Mouse (Mus musculus) urinary bladder, postnatal 4 days (tissue): ENCODE measurements around the gene Gtdc1.

ENCODE experiments used
- DNase-seq, 2 experiments: peaks; one replicate each; pipeline ENCODE4 v3.0.0; 2021 to 2022; ENCODE audit warnings: low spot score in 2 of 2

Gtdc1 gene

DNA sequence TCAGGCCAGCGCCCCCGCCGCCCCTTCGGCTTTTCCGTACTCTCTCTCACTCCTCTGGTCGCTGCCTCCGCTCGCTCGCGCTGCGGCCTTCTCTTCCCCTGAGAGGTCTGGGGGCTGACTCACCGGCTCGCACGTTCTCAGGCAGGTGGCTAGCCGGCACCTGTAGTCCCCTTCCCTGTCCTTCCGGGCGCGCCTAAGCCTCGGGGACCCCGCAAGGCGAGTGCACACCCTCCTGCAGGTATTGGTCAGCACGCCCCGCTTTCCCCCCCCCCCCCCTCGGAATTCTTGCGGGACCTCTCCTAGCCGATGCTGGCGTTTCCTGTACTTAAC, at the start of gene Gtdc1:
Gene Gtdc1, minus strand, starts transcription at position 176 of the 330 bp plus-strand sequence.
- no peak for DNase-seq

- no peak for DNase-seq
These were observed 49.6 kb upstream of the Gtdc1 start for GRCm38 (mm10) chr2:44977051-44977450.

GRCm38 (mm10) chr2:44976484-44976883, 49.0 kb upstream of the Gtdc1 start:
- DNase-seq = no peak

DNA sequence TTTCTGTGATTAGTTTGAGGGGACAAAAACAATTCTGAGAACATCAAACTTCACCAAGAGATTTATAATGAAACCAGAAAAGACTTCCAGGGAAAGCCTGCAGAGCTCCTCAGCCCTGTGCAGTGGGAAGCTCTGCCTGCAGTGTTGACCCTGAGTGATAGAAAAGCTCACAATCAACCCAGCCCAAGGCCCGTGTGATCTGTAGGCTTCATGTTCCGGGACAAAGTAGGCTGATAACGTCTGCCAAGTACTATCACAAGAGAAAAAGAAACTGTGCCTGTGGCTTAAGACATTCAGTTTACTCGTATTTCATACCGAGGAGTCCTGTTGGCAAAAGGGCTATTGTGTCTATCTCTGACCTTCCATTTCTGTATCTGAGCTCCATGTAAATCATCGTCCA, 46.4 kb upstream of the Gtdc1 start:
- no peak for DNase-seq

DNA sequence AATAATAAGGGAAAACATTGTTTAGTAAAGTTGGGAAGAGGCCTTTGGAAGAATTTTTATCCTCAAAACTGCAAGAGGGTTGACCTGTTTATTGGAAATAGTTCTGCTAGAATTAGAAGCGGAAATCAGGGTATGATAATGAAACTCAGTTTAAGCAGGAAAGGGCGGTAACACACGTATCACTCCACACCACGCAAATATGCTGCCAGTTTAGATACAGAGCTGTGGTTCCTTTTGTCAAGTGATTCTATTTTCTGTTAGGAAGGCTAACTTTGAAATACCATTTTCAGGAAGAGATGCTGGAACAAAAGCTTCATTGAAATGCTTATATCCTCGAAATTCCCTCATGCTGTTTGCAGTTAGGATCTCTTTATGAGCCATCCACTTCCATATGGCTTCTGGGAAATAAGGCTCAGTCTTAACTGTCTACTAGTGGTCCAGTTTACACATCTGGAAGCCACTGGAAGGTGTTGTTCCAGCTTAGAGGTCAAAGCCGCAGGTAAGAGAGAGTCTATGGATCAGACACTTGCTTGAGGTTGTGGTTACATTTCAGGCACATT, 42.7 kb upstream of the Gtdc1 start:
- no peak for DNase-seq

GRCm38 (mm10) chr2:44969640-44970039, 42.2 kb upstream of the Gtdc1 start:
- no peak for DNase-seq

GRCm38 (mm10) chr2:44969226-44969625, 41.8 kb upstream of the Gtdc1 start:
- DNase-seq = no peak

DNA sequence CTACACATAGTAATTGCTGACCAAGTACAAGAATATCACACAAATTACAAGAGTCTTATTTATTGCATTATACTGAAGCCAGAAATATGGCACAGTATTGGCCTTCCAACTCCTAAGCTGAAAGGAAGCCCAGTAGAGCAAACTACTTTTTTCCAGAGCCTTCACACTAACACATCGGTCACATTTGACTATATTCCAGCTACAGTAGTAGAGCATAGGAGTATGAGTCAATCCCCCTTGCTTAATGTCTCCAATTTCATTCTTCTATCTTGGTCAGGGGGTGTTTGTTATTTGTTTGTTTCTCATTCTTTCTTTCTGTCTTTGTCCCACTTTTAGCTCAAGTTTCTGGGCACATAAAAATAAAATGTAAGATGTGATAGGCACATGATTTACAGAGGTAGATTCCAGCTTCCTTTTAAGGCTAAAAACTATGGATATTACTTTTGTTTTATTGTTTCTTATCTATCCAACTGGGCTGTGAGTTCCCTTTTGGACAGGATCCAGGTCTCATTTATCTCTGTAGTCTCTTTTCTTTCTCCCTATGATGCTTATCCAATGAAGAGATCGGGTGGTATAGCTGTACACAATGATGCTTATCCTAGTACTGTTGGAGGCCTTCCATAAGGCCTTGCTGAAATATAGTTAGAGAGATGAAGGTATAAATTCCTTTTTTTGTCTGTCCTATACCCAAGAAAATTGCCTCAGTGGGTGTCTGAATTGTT, 38.5 kb upstream of the Gtdc1 start:
- no peak for DNase-seq

DNA sequence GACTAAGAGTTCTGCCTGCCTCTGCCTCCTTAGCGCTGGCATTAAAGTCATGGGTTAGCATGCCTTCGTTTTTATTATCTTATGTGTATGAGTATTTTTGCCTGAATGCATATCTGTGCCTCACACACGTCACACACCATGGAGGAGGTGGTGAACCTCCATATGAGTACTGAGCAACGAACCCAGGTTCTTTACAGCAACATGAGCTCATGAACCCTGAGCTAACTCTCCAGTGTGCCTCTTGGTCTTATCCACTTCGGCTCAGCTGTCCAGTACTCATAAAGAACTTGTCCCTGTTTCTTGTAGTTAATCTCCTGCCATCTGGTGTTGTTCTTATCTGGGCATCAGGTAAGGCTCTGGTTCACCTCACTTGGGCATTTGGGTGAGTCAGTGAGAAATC, 35.2 kb upstream of the Gtdc1 start:
- DNase-seq = no peak

DNA sequence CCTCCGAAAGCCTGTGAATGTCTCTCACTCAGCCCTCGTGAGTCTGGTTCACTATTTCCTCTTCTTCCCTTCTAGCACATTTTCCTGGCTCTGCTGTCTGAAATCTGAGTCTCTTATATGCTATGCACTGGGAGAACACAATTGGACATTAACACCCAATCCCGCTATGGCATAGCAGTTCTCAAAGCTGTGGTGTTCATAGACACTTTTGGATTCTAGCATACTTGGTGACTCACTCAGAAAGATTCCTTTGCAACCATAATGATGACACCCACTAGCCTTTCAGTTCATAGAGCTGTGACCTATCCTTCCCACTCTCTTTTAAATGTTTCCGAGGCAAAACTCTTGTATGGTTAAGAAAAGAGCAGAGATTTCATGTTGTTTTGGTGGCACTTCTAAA, 33.7 kb upstream of the Gtdc1 start:
- DNase-seq = no peak

DNA sequence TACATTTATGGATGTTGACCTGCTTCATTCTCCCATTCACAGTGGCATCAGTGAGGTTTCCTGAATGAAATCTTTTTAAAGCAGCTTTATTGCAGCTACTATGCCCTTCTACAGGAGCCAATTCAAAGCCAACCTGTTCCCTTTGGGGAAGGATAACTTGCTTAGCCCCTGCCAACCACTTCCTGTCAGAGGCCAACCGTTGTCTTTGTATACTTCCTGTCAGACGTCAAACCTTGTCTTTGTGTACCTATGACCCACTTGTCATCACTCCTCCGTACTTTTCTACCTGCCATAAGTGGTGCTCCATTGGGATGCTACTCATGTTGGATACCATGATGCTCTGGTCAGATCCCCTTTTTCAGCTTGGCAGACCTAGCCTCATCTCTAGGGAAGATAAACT, 33.1 kb upstream of the Gtdc1 start:
- no peak for DNase-seq

- DNase-seq = no peak
These were observed 29.9 kb upstream of the Gtdc1 start for GRCm38 (mm10) chr2:44957329-44957797.

GRCm38 (mm10) chr2:44956232-44956631, 28.8 kb upstream of the Gtdc1 start:
- DNase-seq = no peak

DNA sequence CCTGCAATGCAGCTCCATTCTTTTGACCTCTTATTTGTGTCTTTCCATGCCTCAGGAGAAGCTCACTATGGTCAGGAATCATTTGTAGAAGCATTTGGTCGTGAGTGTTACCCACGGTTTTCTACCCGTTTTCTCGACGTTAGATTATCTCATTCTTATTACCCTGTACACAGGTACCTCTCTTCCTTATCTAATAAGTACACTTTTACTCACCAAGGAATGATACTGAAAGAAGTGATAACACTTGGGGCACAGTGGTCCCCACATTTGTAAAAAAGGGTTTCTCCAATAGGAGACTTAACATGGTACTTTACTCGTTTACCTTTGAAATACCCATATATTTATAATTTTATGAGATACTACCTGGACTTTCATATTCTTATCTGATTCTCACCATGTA, 28.0 kb upstream of the Gtdc1 start:
- no peak for DNase-seq

DNA sequence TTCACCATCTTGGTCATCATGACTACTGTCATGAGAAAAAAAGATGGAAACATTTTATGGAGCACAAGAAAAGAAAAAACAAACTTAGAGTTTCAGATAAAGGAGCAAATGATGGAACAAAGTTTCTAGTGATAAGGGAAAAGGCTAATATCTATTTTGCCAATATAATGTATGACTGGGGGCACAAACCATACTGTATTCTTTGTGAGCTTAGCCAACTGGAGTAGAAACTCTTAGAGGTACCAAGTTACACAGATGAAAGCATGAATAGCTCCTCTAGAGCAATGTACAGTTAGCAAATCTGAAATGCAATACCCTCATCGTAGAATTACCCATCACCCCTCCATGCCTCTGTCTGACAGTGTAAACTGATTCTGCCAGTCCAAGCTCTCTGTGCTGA, 26.7 kb upstream of the Gtdc1 start:
- no peak for DNase-seq

DNA sequence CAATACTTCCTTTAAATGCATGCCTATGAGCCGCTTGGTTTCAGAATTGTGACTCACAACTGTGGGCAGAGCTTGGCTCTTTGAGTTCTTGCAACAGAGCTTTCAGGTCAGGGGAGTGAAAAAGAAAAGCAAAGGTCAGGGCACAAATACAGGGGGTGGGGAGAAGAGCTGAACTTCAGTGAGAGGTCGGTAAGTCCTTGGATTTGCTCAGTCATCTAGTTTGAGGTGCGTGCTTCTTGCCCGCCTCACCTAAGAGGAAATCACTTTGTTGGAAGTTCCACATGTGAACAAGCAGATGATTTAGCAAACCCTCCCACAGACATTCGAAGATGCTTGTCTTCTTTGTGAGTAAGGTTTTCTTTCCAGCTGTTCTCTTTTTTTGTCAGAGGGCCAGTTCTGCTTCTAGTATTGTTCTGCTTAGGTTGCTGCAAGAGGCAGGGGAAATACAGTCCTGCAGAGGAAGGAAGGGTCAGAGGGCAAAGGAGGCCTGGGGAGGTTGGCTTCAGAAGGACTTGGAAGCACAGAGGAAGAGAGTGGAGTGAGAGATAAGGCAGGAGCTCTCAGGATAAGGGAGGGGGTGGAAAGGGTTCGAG, 25.5 kb upstream of the Gtdc1 start:
- no peak for DNase-seq

- no peak for DNase-seq
These were observed 24.3 kb upstream of the Gtdc1 start for GRCm38 (mm10) chr2:44951651-44952213.

DNA sequence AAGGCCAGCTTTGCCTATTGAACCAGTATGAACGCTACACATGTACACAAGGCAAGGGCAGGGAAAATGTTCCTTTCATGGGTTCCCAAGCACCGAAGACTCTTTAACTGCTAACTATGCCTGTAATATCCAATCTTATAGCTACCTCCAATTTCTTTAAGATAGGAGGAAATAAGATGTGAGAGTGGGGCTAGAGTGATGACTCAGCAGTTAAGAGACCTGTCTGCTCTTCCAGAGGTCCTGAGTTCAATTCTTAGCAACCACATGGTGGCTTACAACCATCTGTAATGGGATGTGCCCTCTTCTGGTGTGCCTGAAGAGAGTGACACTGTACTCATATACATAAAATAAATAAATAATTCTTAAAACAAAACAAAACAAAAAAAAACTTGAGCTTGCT, 17.2 kb upstream of the Gtdc1 start:
- no peak for DNase-seq

DNA sequence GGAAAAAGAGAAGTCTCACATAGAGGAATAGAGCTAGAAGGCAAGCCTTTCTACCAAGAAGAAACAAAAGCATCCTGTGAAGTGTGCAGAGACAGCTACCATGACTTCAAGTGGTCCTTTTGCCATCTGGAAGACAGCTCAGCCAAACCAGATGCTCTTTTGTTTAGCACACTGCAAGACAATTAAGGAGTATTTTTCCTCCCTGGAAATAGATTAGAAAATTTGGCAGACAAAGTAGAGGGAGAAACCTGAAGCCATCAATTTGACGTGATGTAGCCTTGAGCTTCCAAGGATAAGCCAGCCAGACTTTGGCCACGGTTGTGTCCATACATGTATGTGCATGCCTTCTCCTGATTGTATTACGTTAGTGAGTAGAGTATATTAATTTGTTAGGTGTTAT, 3.5 kb upstream of the Gtdc1 start:
- no peak for DNase-seq

- DNase-seq = no peak
These were observed 1.2 kb upstream of the Gtdc1 start for GRCm38 (mm10) chr2:44928631-44929030.

GRCm38 (mm10) chr2:44926683-44927481, 575 bp downstream of the Gtdc1 start:
- DNase-seq = peak; percentile 87 to 93

DNA sequence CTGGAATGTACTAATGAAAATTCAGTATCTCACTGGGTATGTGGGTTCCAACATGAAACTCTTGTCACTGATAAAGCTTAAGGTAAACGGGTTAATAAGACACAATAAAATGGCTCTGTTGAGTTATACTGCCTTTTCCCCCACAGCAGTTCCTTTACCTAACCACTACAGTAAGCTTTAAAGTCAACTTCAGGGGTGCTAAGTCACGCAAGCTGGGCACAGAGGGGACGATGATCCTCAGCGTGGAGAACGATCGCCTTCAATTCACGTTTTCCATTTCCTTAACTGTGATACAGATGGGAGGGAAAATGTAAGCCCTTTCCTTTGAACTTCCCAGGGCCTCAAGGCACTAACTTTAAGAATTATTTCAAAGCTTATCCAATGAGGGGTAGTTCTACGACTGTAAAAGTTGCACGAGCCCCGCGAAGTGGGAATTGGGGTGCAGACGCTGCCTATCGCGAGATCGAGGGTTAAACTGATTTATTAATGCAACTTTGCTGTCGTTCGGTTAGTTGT, 1.2 kb downstream of the Gtdc1 start:
- DNase-seq = no peak
